Mouse (Mus musculus): ENCODE data around the gene Cdca4. TPM values are rescaled to one million over a fixed set of nuclear protein-coding genes. Genes with fewer than 3 reads are reported as not detected.
A peak's percentile ranks its signal among the peaks of the same experiment; 100 is the strongest.
"Not testable (repeated sequence)": the region's sequence is repeated elsewhere in the genome, so short reads cannot be mapped to it uniquely, and the experiment has no call there.

Cdca4 gene
- polyA plus RNA-seq, 1 experiment from 2014 or later: 98.2 TPM

- 82% methylated on average over 3 of the region's 3 CpGs for WGBS
- Histone ChIP-seq H3K4me1 (peaks cover 36% of the 10 kb centered on the region), H3K4me3 (peak overlapping the region; percentile 94), H3K9me3 (no peaks in the 10 kb centered on the region), H3K36me3 (peaks cover 40% of the 10 kb centered on the region), H3K27me3 (ENCODE audit: insufficient read depth, poor library complexity, severe bottlenecking) (no peaks in the 10 kb centered on the region), H3K27ac (peak overlapping the region; percentile 98; the same call in 1 of the 2 replicates)
- no peak for DNase-seq (ENCODE audit: low spot score)
Observed at GRCm38 (mm10) chr12:112830570-112830969, 1.3 kb upstream of the Cdca4 start.

DNA sequence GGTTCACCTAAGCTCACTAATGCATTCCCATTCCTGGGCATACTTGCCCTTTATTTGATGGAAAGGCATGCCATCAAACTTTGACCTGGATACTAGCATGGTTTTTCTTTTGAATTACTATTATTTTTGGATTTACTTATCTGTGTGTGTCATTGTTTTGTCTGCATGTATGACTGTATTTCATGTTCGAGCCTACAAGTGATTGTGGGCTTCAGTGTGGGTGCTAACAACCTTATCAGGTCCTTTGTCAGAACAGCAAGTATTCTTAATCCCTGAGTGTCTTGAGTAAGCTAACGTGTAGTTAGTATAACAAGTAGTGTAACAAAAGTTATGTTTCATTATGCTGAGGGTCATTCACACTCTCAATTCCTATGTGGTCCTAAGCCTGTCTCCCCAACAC, 918 bp upstream of the Cdca4 start:
- Histone ChIP-seq H3K27me3 (ENCODE audit: insufficient read depth, poor library complexity, severe bottlenecking) (no peaks in the 10 kb centered on the region), H3K4me1 (peaks cover 37% of the 10 kb centered on the region), H3K27ac (peak overlapping the region; percentile 98), H3K9me3 (no peaks in the 10 kb centered on the region), H3K4me3 (peak overlapping the region; percentile 94), H3K36me3 (peaks cover 43% of the 10 kb centered on the region)
- 17% methylated on average over 2 of the region's 2 CpGs for WGBS
- no peak for DNase-seq (ENCODE audit: low spot score)

DNA sequence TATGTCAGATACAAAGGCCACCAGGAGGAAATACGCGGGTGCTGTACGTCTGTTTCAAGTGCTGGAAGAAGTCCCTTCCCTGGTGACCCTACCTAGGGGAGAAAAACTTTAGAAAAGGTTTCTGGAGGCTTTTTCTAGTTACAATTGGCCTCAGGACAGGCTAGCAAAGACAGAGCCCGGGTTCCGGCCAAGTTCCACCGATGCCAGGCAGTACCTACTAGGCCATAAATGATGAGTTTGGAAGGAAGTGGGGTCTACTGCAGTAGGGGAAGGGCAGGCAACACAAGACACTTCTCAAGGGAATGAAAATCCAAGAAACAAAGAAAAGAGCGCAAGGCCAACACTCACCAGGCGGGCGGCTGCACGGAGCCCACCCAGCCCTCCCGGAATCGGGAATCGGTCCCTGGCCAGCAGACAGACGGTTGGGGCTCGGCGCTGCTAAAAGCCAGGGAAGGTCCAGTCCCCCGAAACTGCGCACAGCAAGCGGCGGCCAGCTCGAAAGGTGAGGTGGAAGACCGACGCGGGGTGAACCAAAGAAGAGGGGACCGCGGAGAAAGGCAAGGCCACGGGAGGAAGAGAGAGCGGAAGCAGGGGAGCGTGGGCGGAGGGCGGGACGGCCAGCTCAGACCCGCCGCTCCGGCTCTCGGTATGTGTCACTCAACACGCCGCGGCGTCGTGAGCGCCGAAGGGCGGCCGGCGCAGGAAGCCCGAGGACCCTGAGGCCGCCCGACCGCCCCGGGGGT, 551 bp downstream of the Cdca4 start:
- peak overlapping the region; percentile 98 for H3K27ac ChIP-seq
- H3K36me3 ChIP-seq: peaks cover 57% of the 10 kb centered on the region
- peak; percentile 85 for DNase-seq (ENCODE audit: low spot score)
- H3K27me3 ChIP-seq (ENCODE audit: insufficient read depth, poor library complexity, severe bottlenecking): no peaks in the 10 kb centered on the region
- H3K4me1 ChIP-seq: peaks cover 49% of the 10 kb centered on the region
- peak overlapping the region; percentile 94 for H3K4me3 ChIP-seq
- WGBS: under 1% methylated on average over 51 of the region's 51 CpGs
- H3K9me3 ChIP-seq: no peaks in the 10 kb centered on the region

GRCm38 (mm10) chr12:112825901-112826300, 3.3 kb downstream of the Cdca4 start:
- DNase-seq (ENCODE audit: low spot score): no peak
- 80% methylated on average over 5 of the region's 5 CpGs for WGBS
- Histone ChIP-seq H3K27ac (no peak overlapping the region), H3K4me3 (no peak overlapping the region), H3K4me1 (peaks cover 73% of the 10 kb centered on the region), H3K27me3 (ENCODE audit: insufficient read depth, poor library complexity, severe bottlenecking) (no peaks in the 10 kb centered on the region), H3K36me3 (peaks cover 57% of the 10 kb centered on the region), H3K9me3 (no peaks in the 10 kb centered on the region)

DNA sequence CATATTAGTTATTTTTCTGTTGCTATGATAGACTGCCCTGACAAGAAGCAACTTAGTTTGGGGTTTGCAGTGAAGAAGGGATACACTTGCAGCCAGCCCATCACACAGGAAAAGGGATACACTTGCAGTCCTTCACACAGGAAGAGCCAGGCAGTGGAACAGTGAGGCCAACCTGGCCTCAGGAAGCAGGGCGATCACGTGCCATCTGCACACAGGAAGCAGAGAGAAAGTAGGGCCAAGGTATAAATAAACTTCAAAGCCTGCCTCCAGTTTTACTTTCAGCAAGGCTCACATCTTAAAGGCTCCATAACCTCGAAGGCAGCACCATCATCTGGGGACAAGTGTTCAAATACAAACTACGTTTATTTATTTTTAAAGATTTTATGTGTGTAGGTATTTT, 6.0 kb downstream of the Cdca4 start:
- WGBS: 67% methylated on average over 4 of the region's 4 CpGs

GRCm38 (mm10) chr12:112822676-112823075, 6.5 kb downstream of the Cdca4 start:
- no peaks in the 10 kb centered on the region for H3K27me3 ChIP-seq (ENCODE audit: insufficient read depth, poor library complexity, severe bottlenecking)
- 81% methylated on average over 2 of the region's 2 CpGs for WGBS
- H3K9me3 ChIP-seq: no peaks in the 10 kb centered on the region
- H3K27ac ChIP-seq: no peak overlapping the region
- H3K4me1 ChIP-seq: peaks cover 64% of the 10 kb centered on the region
- peaks cover 86% of the 10 kb centered on the region for H3K36me3 ChIP-seq
- no peak for DNase-seq (ENCODE audit: low spot score)
- H3K4me3 ChIP-seq: no peak overlapping the region

More for the DNA sequence above, 6.0 kb downstream of the Cdca4 start:
- Histone ChIP-seq H3K9me3 (no peaks in the 10 kb centered on the region), H3K4me1 (peaks cover 69% of the 10 kb centered on the region), H3K4me3 (no peak overlapping the region), H3K27me3 (ENCODE audit: insufficient read depth, poor library complexity, severe bottlenecking) (no peaks in the 10 kb centered on the region), H3K27ac (no peak overlapping the region), H3K36me3 (peaks cover 84% of the 10 kb centered on the region)
- no peak for DNase-seq (ENCODE audit: low spot score)

DNA sequence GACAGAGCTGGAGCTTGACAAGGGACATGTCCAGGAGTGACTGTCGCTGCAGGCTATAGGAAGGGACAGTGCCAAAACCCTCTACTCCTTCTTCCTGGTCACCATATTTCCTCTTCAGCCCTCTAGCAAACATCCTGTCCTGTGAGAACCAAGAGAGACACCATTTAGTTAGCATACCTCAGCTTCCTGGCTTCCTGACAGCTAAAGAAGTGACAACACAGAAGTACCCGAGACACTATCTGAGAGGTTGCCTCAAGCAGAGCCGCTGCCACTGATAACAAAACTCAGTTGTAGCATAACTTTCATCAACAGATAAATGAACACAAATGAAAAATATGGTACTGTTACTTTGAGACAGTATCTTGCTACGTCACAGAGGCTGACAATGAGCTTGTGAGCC, 7.2 kb downstream of the Cdca4 start:
- Histone ChIP-seq H3K36me3 (peaks cover 85% of the 10 kb centered on the region), H3K27me3 (ENCODE audit: insufficient read depth, poor library complexity, severe bottlenecking) (no peaks in the 10 kb centered on the region), H3K4me3 (peak overlapping the region; percentile 22; the same call in 1 of the 2 replicates), H3K27ac (peak overlapping the region; percentile 49), H3K4me1 (peaks cover 57% of the 10 kb centered on the region), H3K9me3 (no peaks in the 10 kb centered on the region)
- no peak for DNase-seq (ENCODE audit: low spot score)
- 30% methylated on average over 4 of the region's 4 CpGs for WGBS

DNA sequence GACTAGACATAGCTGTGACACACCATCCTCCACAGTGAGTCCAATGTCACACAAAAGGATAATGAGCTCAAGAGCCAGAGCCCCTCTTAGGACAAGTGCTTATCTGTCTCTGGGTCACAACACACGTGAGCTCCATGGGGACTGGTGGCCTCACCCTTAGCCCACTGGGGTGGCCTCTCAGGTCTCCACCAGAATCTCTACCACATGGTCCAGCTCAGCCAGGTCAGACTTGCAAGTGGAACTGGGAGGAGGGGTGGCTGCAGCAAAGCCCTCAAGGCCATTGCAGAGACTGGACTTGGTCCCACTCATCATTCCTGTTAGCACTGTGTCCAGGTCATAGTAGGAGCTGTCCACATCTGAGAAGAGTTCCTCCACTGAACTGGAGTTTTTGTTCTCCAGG, 8.0 kb downstream of the Cdca4 start:
- Histone ChIP-seq H3K4me3 (peak overlapping the region; percentile 22; the same call in 1 of the 2 replicates), H3K4me1 (peaks cover 49% of the 10 kb centered on the region), H3K36me3 (peaks cover 85% of the 10 kb centered on the region), H3K27me3 (ENCODE audit: insufficient read depth, poor library complexity, severe bottlenecking) (no peaks in the 10 kb centered on the region), H3K27ac (peak overlapping the region; percentile 49), H3K9me3 (no peaks in the 10 kb centered on the region)
- WGBS: 33% methylated on average over 1 of the region's 1 CpGs
- DNase-seq (ENCODE audit: low spot score): no peak

DNA sequence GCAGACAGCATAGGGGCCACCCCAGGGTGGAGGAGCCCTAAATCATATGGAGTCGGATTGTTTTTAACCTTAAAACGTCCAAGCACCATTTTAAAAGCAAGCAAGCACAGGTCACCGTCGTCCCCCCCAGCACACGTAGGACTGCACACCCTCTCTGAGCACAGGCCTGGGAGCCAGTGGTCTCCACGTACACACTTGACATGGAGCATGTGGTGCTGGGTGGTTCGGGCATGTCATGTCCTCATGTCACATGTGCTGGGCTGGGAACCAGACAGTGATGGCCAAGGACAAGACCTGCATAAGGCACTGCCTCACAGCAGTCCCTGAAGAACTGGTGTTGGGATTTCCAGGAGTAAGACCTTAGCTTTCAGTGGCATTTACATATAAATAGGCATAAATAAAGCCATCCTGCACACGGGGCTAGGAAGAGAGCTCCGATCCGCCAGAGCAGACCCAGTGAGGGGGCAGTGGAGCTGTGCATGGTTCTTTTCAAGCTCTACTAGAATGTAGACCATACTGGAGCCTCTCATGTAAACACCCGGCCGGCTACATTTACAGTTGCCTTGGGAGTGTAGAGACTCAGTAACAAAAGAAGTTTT, 8.7 kb downstream of the Cdca4 start:
- Histone ChIP-seq H3K4me1 (peaks cover 49% of the 10 kb centered on the region), H3K9me3 (no peaks in the 10 kb centered on the region), H3K27me3 (ENCODE audit: insufficient read depth, poor library complexity, severe bottlenecking) (no peaks in the 10 kb centered on the region), H3K4me3 (no peak overlapping the region), H3K27ac (no peak overlapping the region), H3K36me3 (peaks cover 85% of the 10 kb centered on the region)
- no peak for DNase-seq (ENCODE audit: low spot score)
- WGBS: 88% methylated on average over 12 of the region's 12 CpGs

GRCm38 (mm10) chr12:112819057-112819662, 10.1 kb downstream of the Cdca4 start:
- DNase-seq (ENCODE audit: low spot score): no peak
- H3K27ac ChIP-seq: no peak overlapping the region
- no peaks in the 10 kb centered on the region for H3K27me3 ChIP-seq (ENCODE audit: insufficient read depth, poor library complexity, severe bottlenecking)
- 92% methylated on average over 8 of the region's 8 CpGs for WGBS
- peaks cover 49% of the 10 kb centered on the region for H3K4me1 ChIP-seq
- no peak overlapping the region for H3K4me3 ChIP-seq
- H3K36me3 ChIP-seq: peaks cover 87% of the 10 kb centered on the region
- no peaks in the 10 kb centered on the region for H3K9me3 ChIP-seq

GRCm38 (mm10) chr12:112816866-112817265, 12.4 kb downstream of the Cdca4 start:
- H3K27me3 ChIP-seq (ENCODE audit: insufficient read depth, poor library complexity, severe bottlenecking); DNase-seq (ENCODE audit: low spot score); H3K4me3 ChIP-seq; H3K27ac ChIP-seq; H3K9me3 ChIP-seq: not testable (repeated sequence)
- WGBS: 76% methylated on average over 7 of the region's 7 CpGs
- H3K4me1 ChIP-seq: peaks cover 47% of the 10 kb centered on the region
- peaks cover 89% of the 10 kb centered on the region for H3K36me3 ChIP-seq

DNA sequence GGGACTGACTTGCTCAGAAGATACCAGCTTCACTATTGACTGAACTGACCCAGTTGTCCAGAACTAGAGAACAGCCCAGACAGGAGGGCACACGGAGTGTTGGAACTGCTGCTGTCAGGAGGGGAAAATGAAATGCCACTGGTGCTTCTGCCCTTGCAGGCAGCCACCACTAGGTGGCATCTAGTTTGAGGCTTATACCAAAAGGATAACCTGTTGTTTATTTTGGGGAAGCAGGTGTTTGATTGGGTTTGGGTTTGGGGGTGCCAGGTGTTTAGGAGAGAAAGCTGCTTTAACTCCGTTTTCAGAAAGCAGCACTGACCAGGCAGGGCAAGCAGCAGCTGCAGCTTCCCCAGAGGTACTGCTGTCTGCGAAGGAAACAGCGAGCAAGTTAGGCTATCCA, 12.9 kb downstream of the Cdca4 start:
- H3K4me3 ChIP-seq: no peak overlapping the region
- 56% methylated on average over 4 of the region's 4 CpGs for whole genome bisulfite sequencing
- H3K9me3 ChIP-seq: no peaks in the 10 kb centered on the region
- H3K4me1 ChIP-seq: peaks cover 47% of the 10 kb centered on the region
- no peaks in the 10 kb centered on the region for H3K27me3 ChIP-seq (ENCODE audit: insufficient read depth, poor library complexity, severe bottlenecking)
- no peak overlapping the region for H3K27ac ChIP-seq
- peaks cover 83% of the 10 kb centered on the region for H3K36me3 ChIP-seq
- DNase-seq (ENCODE audit: low spot score): no peak
